ENCODE assay signal across 17 mouse cellular contexts in genomic region chr7:131391761-131392160, GRCm38 (mm10). TPM values are rescaled to one million over a fixed set of nuclear protein-coding genes. Genes with fewer than 3 reads are reported as not detected.
"Had no signal": no experiment of that assay in that cellular context is flagged by ENCODE, and none has a peak within 500 bp of the region (broad histone marks: within the 10 kb centered on the region; RNA-seq: fewer than 3 reads in every experiment).

No protein-coding gene starts in this region.

RNA-seq across cellular contexts. Expression of gene Fam24a, which starts 58.1 kb away (rescaled TPM):
- polyA plus RNA-seq: cortical plate, adult 2 months; embryonic facial prominence, embryonic 10.5 days; embryonic facial prominence, embryonic 11.5 days; embryonic facial prominence, embryonic 12.5 days; embryonic facial prominence, embryonic 13.5 days; embryonic facial prominence, embryonic 15.5 days; erythroblast, embryonic 14.5 days; forebrain, embryonic 10.5 days; forebrain, embryonic 11.5 days; forebrain, embryonic 12.5 days; forebrain, embryonic 13.5 days; forebrain, embryonic 14.5 days; forebrain, embryonic 15.5 days; forebrain, embryonic 16.5 days; forebrain, postnatal 0 days; frontal cortex, adult 2 months; heart, adult 2 months had no signal
